Mouse (Mus musculus) liver, adult 2 months (tissue): ENCODE measurements around the gene Zfp319. TPM values are rescaled to one million over a fixed set of nuclear protein-coding genes. Genes with fewer than 3 reads are reported as not detected.

Experiments used
- DNase-seq: peaks from one replicate; pipeline ENCODE4 v3.0.0-alpha.2; 2011; ENCODE audit warnings: low read depth, low spot score; ENCODE audit errors: extremely low read depth
- H3K27ac ChIP-seq: fragments of 200-500 bp; replicated peaks from 2 replicates; pipeline ENCODE4 v1.5.1; 2012; ENCODE audit warnings: low read depth, mild to moderate bottlenecking, control low read depth, inconsistent platforms, low read length; ENCODE audit not compliant: insufficient read depth
- H3K27me3 ChIP-seq: fragments of 200-500 bp; 2 replicates; pipeline ENCODE4 v1.6.1; 2012; ENCODE audit warnings: mild to moderate bottlenecking, moderate library complexity, low read length, inconsistent platforms; ENCODE audit not compliant: control insufficient read depth, insufficient read depth
- H3K36me3 ChIP-seq: fragments of 200-500 bp; 2 replicates; pipeline ENCODE4 v1.6.1; 2012; ENCODE audit warnings: low read length, inconsistent platforms; ENCODE audit not compliant: control insufficient read depth, insufficient read depth
- H3K4me1 ChIP-seq: fragments of 200-500 bp; 2 replicates; pipeline ENCODE4 v1.6.1; 2011; ENCODE audit warnings: low read length; ENCODE audit not compliant: control insufficient read depth, insufficient read depth
- H3K4me3 ChIP-seq: fragments of 200-500 bp; 2 replicates; pipeline ENCODE4 v1.5.1; 2011; ENCODE audit warnings: low read depth, mild to moderate bottlenecking, control low read depth, low read length, moderate library complexity; ENCODE audit not compliant: insufficient read depth
- H3K79me2 ChIP-seq: fragments of 200-500 bp; 2 replicates; pipeline ENCODE4 v1.6.1; 2012; ENCODE audit warnings: inconsistent platforms, mild to moderate bottlenecking, low read length, moderate library complexity; ENCODE audit not compliant: control insufficient read depth, insufficient read depth
- H3K9ac ChIP-seq: fragments of 200-500 bp; 2 replicates; pipeline ENCODE4 v1.6.1; 2012; ENCODE audit warnings: low read depth, mild to moderate bottlenecking, control low read depth, inconsistent platforms, low read length
- CTCF ChIP-seq: fragments of 200-500 bp; IDR thresholded peaks from 2 replicates; pipeline ENCODE4 v1.5.1; 2011; ENCODE audit warnings: low read depth, low read length, control low read depth
- POLR2A ChIP-seq: fragments of 200-500 bp; IDR thresholded peaks from 2 replicates; pipeline ENCODE4 v1.6.1; 2011; ENCODE audit warnings: low read length, control low read depth; ENCODE audit not compliant: insufficient read depth; ENCODE audit errors: extremely low read depth
- WGBS: fragments of 180-500 bp; shearing (Covaris S2); methylation state at CpG from one replicate; pipeline ENCODE4 v1.1.7; 2018; 5-methylcytosine and 5-hydroxymethylcytosine counted together
- polyA plus RNA-seq: library from polyadenylated mRNA; depleted of rRNA; stranded (reverse); fragments of >200 nt; gene quantifications from 2 replicates; pipeline ENCODE4 v1.2.3, GENCODE M21; 2012
- total RNA-seq: library from RNA; depleted of rRNA; stranded (reverse); fragments of >200 nt; gene quantifications from 2 replicates; pipeline ENCODE4 v1.2.3, GENCODE M21; 2014

Gene Zfp319
- total and polyA plus RNA-seq, 2 experiments, result 1.2 to 3.2 TPM

GRCm38 (mm10) chr8:95310342-95310970 lies 21.3 kb downstream of the Zfp319 start, which contains the start of gene Tepp:
Gene Tepp (plus strand): TSS chr8:95310566.
- H3K36me3 ChIP-seq, result no peaks in the 10 kb centered on the region
- no peaks in the 10 kb centered on the region for H3K79me2 ChIP-seq
- TF ChIP-seq CTCF (no peak), POLR2A (no peak)
- H3K27me3 ChIP-seq, result no peaks in the 10 kb centered on the region
- no peak within 1 kb of the TSS for H3K27ac ChIP-seq
- 70% methylated on average over 6 of the region's 6 CpGs for WGBS
- no peak within 1 kb of the TSS for H3K4me3 ChIP-seq
- no peak within 1 kb of the TSS for H3K9ac ChIP-seq
- DNase-seq, result no peak
- H3K4me1 ChIP-seq, result no peaks in the 10 kb centered on the region

GRCm38 (mm10) chr8:95306431-95306830 lies 25.3 kb downstream of the Zfp319 start, which contains the start of gene Cngb1:
Gene Cngb1 (minus strand): TSS chr8:95306585.
- 59% methylated on average over 6 of the region's 6 CpGs for WGBS
- Histone ChIP-seq H3K27ac (no peak within 1 kb of the TSS), H3K4me3 (no peak within 1 kb of the TSS), H3K36me3 (no peaks in the 10 kb centered on the region), H3K27me3 (no peaks in the 10 kb centered on the region), H3K79me2 (no peaks in the 10 kb centered on the region), H3K4me1 (no peaks in the 10 kb centered on the region), H3K9ac (no peak within 1 kb of the TSS)
- TF ChIP-seq POLR2A (no peak), CTCF (no peak)
- no peak for DNase-seq

- TF ChIP-seq POLR2A (no peak), CTCF (no peak)
- Histone ChIP-seq H3K9ac (no peak overlapping the region), H3K4me3 (no peak overlapping the region), H3K27me3 (no peaks in the 10 kb centered on the region), H3K27ac (no peak overlapping the region), H3K36me3 (no peaks in the 10 kb centered on the region), H3K4me1 (no peaks in the 10 kb centered on the region), H3K79me2 (no peaks in the 10 kb centered on the region)
- peak; percentile 6 for DNase-seq
- 40% methylated on average over 4 of the region's 4 CpGs for WGBS
Observed at GRCm38 (mm10) chr8:95305526-95305925, 26.2 kb downstream of the Zfp319 start.

GRCm38 (mm10) chr8:95302410-95302809 lies 29.3 kb downstream of the Zfp319 start:
- TF ChIP-seq CTCF (peak; percentile 73), POLR2A (no peak)
- Histone ChIP-seq H3K4me3 (no peak overlapping the region), H3K9ac (no peak overlapping the region), H3K27me3 (no peaks in the 10 kb centered on the region), H3K27ac (no peak overlapping the region), H3K4me1 (no peaks in the 10 kb centered on the region), H3K36me3 (no peaks in the 10 kb centered on the region), H3K79me2 (no peaks in the 10 kb centered on the region)
- peak; percentile 25 for DNase-seq
- WGBS, result 24% methylated on average over 5 of the region's 5 CpGs

- H3K9ac ChIP-seq, result peak overlapping the region; percentile 38; the same call in 1 of the 2 replicates
- no peaks in the 10 kb centered on the region for H3K36me3 ChIP-seq
- H3K27ac ChIP-seq, result no peak overlapping the region
- TF ChIP-seq CTCF (no peak), POLR2A (no peak)
- H3K4me3 ChIP-seq, result peak overlapping the region; percentile 25
- WGBS, result 80% methylated on average over 7 of the region's 7 CpGs
- no peaks in the 10 kb centered on the region; the same call in 1 of the 2 replicates for H3K4me1 ChIP-seq
- no peaks in the 10 kb centered on the region for H3K79me2 ChIP-seq
- H3K27me3 ChIP-seq, result no peaks in the 10 kb centered on the region
- no peak for DNase-seq
Observed at GRCm38 (mm10) chr8:95293891-95294290, 37.9 kb downstream of the Zfp319 start.

GRCm38 (mm10) chr8:95293172-95293571 lies 38.6 kb downstream of the Zfp319 start:
- Histone ChIP-seq H3K9ac (peak overlapping the region; percentile 65), H3K36me3 (no peaks in the 10 kb centered on the region), H3K4me1 (no peaks in the 10 kb centered on the region; the same call in 1 of the 2 replicates), H3K79me2 (no peaks in the 10 kb centered on the region), H3K27ac (0 out of 2 replicates have a peak overlapping the region, but pooled peaks have one; percentile 17), H3K4me3 (peak overlapping the region; percentile 39; the same call in 1 of the 2 replicates), H3K27me3 (no peaks in the 10 kb centered on the region)
- DNase-seq, result peak; percentile 50
- WGBS, result 56% methylated on average over 11 of the region's 11 CpGs
- TF ChIP-seq CTCF (no peak), POLR2A (no peak)
